Mouse (Mus musculus) CH12.LX (cell line): ENCODE data around the gene Anks4b.

Experiments used
- CTCF ChIP-seq, 2 experiments: IDR thresholded peaks in 1 of 2; conservative IDR thresholded peaks in 1 of 2; 2 replicates each; pipeline ENCODE4 v1.5.1; 2011 to 2012; ENCODE audit warnings: low read depth in 2 of 2, low read length in 2 of 2, improper control_type of control experiment in 1 of 2, inconsistent platforms in 1 of 2, mild to moderate bottlenecking in 1 of 2, moderate library complexity in 1 of 2
- GABPA ChIP-seq: IDR thresholded peaks from 2 replicates; pipeline ENCODE4 v1.6.1; 2012; ENCODE audit warnings: low read depth, low read length, improper control_type of control experiment, inconsistent platforms; ENCODE audit not compliant: insufficient replicate concordance
- JUND ChIP-seq: conservative IDR thresholded peaks from 2 replicates; pipeline ENCODE4 v1.6.1; 2011; ENCODE audit warnings: low read depth, low read length, improper control_type of control experiment
- MXI1 ChIP-seq: IDR thresholded peaks from 2 replicates; pipeline ENCODE4 v1.6.1; 2011; ENCODE audit warnings: mild to moderate bottlenecking, low read depth, low read length, improper control_type of control experiment
- SMC3 ChIP-seq: IDR thresholded peaks from 2 replicates; pipeline ENCODE4 v1.6.1; 2011; ENCODE audit warnings: low read depth, low read length, improper control_type of control experiment

DNA sequence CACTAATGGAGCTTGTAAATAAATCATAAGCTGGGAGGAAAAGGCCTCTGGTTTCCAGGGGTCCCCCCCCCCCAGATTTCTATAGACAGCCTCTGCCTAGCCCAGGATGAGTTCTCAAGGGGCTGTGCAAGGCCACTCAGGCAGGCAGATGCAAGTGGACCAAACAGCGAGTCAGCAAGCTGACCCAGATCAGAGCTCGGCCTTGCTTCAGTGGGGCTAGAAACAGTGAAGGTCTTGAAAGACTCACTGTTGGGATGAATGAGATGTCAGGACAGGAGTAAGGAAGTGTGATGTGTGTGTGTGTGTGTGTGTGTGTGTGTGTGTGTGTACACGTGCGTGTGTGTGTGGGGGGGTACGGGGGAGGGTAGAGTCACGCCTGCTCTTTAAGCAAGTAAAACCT is 19.2 kb downstream of the Anks4b start:
- TF ChIP-seq MXI1: no peak
- no peak for TF ChIP-seq CTCF (conservative IDR thresholded peaks at IDR 0.05 in 1 of 2, IDR thresholded peaks at IDR 0.05 in 1 of 2; ENCODE audit: low read depth in 2 of 2, low read length in 2 of 2)
- TF ChIP-seq JUND: no peak
- no peak for TF ChIP-seq SMC3
- TF ChIP-seq GABPA: no peak
